Mouse (Mus musculus) T-helper 2 cell (primary cell): Measurements from ENCODE around the gene Tal1.

Experiments used
- in situ Hi-C: fragments of 300-600 bp; cut with MboI, MseI; formaldehyde crosslinking; loops from one replicate; pipeline ENCODE4 v1.15.1; 2025; ENCODE audit warnings: high pct_unique_total_duplicates

Gene Tal1

DNA sequence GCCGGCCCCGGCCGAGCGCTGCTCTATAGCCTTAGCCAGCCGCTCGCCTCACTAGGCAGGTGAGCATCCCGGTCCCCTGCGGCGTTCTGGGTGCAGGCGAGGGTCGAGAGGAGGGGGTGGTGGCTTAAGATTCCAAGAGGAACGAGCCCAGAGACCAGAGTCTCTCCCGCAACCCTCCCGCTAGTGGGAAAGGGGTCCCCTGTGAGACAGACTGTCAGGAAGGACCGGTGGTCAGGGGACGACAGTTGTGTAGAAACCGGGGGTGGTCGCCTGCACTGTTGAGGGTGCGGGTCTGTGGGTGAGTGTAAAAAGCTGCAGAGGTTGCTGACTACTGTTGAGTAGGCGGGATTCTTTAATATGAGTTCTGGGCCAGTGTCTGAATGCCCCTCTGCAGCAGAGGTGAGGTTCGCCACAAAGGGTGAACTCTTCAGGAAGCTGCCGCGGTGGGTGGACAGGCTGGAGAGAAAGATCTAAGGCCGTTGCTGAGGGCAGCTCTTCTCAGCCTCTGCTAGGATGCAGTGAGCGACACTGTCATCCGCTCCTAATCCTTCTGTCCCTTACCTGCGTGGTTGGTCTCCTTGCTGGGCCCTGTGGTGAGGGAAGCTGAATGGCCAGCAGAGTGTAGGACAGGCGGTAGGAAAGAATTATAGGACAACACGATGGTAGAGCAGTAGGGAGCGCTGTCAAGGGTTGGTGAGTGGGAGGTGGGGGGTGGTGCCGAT, 7.5 kb downstream of the Tal1 start:
- in situ Hi-C loops, result no loop called here

DNA sequence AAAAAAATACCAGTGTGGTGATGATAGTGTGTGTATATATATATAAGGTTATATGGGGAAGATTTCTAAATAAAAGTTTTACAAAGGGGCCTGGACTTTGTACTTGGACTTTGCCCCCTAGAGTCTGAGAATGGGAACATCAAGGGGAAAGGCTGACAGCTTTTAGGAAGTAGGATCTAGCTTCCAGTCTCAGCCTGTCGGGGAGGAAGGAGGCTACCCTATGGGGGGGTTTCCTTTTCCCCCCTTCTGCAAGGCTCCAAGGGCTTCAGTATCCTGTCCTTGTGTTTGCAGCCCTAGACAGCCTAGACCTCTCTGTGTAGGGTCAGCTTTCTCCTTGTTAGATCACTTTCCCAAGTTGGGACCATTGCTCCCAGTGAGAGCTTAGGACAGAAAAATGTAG, 15.4 kb downstream of the Tal1 start:
- in situ Hi-C loops, result no loop called here

DNA sequence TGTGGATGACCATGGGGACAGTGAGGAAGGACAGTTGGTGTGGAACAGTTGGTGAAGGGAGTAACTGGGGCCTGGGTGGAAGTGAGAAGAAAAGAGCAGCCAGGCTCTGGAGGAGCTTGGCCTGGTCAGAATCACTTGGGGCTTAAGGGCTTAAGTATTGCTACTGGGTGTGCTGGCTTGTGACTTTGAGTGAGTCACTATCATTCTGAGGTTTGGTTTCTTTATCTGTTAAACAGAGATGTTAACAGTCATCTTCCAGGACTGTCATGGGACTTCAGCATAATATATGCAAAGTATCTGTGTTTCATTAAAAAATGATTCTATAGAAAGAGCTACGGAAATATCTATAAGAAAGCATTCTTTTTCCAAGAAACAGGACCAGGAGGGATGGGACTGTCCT, 18.6 kb downstream of the Tal1 start:
- in situ Hi-C loops, result no loop called here

DNA sequence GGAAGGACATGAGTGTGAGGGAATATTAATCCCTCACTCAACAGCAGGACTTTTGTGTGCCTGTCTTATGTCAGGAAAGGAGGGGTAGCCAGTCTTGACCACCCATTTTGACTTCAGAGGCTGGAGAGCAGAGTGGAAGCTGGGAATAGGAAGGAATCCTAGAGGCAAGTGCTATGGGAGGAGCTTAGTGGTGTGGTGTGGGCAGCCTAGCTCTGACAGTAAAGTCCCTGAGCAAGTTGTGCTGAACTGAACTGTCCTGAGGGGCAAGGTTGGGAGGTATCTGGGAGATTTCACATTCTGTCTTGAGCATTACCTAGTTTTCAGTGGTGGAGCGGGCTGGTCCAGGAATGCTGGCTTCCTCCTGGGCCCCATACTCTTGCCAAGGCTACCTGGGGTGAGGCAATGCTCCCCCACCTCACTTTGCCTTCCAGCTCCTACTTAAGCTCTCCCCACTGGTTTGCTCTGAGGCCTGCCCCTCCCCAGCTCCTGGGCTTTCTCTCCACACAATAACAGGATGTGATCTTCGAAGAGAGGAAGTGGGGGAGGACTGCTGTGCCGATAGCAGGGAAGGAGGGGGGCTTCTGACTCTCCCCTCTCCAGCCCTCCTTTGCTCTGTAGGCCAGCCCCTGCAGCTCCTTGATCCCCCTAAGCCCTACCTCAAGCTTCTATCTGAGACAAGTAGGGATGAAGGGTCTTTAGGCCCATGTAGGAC, 19.1 kb downstream of the Tal1 start:
- in situ Hi-C loops, result no loop called here

DNA sequence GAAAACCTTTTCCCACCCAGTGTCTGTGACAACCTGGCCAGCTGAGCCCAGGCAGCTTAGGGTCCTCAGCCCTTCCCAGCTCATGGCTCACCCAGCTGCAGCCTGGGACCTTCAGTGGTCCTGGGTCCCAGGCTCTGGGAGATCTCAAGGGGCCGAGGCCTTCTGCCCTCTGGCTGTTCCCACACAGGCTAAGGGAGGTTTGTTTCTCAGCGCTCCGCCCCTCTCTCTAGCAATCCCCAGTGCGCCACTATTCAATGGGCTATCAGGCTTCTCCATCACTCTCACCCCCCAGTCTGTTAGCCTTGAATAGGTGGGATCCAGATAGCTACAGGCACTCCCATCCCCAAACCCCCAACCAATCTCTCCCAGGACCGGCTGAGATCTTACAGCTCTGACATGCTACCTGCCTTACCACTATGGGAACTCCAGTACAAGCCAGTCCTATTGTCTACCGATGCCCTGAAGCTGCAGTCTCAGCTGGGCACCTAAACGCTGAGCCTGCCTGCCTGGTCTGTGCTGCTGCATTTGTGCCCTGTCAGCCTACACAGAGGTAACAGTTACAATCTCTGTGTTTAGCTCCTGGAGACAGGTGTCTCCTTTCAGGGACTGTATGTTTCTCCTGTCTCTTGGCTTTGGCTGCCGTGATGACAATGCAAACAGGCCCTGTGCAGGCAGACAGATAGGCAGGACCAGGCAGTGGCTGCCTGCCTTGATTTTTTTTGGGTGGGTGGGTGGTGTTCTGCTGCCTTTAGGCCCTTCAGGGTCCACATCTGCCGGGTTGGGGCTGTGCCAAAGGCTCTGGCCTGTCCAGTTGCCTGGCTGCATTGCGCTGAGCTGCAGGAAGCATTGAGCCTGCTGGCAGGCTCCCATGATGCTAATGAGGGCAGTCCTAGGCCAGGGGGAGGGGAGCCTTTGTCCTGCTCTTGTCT, 22.9 kb downstream of the Tal1 start:
- in situ Hi-C loops, result no loop called here

DNA sequence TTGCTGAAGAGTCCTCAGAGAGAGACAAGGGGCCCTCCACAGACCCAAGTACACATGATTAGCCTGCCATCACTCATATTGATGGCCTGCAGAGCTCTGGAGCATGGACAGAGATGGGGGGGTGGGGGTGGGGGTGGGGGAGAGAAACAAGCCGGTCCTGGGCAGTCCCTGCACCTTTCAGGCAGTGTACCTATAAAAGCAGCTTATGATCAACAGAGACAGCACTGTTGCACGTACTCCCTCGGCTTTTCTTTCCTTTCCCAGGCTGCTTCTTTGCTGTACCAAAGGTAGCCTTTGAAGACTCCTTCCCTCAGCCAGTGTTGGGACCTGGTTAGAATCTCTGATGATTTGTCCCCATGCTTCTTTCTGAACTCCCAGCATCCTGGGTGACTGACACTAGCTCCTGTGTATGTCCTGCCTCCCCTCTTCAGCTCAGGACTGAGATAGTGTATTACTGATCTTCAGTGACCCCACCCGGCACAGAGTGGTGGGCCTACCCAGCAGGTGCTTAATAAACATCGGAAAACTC, 23.7 kb downstream of the Tal1 start:
- in situ Hi-C loops, result no loop called here

DNA sequence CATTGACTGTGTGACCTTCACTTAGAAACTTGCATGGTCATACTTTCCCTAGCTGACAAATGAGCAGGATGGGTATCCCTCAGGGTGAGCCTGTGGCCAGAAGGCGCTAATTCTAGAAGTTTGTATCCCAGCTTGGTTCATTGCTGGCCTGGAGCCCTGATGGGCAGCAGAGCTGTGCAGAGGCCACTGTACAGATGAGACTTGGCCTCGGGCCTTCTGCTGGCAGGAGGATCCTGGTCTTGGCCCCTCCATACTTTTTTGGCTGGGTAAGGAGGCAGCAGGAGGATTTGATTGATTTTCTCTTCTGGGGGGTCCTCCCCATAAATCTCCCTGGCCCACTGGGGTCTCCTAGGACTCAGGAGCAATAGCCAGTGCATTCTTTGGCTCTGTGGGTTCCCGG, 26.8 kb downstream of the Tal1 start:
- in situ Hi-C loops, result no loop called here

DNA sequence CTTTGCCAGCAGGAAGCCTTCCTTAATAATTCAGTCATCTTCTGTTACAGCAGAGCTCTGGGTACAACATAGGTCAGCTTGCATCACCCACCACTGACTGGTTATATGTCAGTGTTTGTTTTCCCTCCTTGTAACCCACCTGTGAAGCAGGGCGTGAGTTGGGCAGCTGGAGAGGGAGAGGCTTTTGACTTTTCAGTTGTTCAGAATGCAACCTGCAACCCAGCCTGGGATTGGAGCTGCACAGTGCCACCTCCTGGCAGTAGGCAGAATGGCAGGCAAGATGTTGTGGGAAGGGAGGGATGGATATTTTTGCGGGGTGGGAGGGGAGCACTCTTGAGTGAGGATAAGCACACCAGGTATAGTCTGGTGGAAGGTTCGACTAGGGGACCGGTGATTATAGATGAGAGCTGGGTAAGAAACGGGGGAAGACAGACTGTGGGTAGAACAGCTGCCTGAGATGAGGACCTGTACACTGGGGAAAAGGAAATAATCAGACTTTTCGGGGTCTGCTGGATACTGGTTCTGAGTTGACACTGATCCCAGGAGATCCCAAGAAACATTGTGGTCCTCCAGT, 29.4 kb downstream of the Tal1 start:
- in situ Hi-C loops, result no loop called here

DNA sequence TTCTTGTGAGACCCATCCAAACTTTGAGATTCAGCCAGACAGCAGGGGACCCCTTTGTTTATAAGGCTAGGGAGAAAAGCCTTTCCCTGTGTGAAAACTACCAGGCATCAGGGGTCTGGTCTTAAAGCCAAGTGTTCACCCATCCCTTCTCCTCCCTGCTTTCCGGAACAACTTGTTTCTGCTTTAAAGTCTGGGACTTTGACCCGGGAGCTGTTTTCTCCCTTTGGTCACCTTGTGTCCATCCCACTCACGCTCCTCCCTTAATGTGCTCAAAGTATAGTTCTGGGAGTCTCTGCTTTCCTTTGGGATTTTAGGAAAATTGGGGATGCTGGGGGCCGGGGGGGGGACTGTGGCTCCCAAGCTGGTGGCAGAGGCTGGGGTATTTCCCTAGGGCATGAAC, 30.0 kb downstream of the Tal1 start:
- in situ Hi-C loops, result no loop called here

DNA sequence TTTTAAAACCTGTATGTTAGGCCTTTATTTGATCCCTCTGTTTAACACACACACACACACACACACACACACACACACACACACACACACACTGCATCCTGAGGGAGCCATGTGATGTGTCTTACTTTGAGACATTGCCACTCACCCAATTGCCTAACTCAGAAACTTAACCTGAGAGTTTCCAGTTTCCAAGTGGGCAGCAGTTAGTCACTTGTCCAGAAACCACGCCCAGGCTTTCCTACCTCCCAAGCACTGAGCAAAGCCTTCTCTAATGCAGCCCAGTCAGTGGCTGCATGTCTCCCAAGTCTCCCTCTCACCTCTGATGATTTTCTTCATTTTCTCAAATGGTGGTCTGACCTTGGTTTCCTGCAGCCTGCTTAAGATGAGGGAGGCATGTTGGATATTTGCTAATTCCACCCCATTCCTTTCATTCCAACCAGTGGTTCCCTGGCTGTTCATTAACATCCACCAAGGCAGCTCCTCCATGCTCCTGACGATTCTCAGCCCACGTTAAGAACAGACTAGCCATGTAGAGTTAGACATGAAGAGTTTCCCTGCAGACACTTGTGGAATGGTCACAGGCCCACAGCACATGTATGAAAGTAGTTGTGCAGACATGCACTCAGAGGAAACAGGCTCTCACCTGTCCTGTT, 30.7 kb downstream of the Tal1 start:
- in situ Hi-C loops, result no loop called here

DNA sequence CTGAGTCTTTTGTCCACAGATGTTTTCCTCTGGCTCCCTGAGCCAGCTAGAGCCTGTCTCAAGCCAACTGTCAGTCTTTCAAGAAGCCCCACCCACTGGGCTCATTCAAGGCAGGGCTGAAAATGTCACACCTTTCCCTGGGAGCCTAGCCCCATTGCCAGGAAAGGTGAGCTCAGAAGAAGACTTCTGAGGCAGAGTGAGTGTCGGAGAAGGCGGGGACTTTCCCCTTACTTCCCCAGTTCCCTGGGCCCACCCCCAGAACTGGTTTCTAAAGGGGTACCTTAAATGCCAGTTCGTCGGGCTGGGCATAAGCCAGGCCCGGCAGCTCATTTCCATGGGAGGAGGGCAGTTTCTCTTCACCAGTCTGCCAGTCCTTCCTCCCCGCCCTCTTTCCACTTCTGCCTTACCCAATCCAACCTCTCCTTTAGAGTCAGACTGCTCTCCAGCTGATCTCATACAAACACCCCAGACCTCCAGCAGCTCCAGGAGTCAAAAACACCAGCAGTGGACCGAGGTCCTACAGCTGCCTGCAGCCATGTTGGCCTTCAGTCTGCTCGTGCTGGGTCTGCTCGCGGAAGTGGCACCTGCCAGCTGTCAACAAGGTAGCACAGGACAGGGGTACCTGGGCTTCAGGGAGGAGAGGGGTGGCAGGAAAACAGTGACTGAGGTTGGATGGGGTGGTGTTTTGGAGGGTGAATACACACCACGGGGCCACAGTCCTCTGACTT, 32.5 kb downstream of the Tal1 start, which contains the start of gene Pdzk1ip1:
Pdzk1ip1 (plus strand) TSS at position 98 of the 728 bp plus-strand sequence.
- in situ Hi-C loops, result no loop called here

DNA sequence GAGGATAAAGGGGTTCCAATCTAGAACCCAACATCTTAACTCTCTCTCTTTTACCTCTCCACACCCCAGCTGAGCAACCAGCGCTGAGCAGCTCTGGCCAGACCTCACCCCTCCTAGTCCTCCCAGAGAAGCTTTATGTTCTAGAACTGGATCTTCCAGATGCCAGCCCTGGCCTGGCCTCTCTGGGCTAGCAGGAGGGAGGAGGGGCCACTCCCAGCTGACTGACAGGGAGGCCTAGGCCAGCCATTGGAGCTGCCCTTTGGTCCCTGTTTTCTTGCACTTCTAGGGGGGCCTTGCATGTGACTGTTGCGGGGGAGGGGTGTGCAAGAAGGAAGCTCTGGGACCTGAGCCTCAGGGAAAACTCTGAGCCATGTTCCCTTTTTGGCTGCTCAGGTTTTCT, 34.4 kb downstream of the Tal1 start:
- in situ Hi-C loops, result no loop called here

DNA sequence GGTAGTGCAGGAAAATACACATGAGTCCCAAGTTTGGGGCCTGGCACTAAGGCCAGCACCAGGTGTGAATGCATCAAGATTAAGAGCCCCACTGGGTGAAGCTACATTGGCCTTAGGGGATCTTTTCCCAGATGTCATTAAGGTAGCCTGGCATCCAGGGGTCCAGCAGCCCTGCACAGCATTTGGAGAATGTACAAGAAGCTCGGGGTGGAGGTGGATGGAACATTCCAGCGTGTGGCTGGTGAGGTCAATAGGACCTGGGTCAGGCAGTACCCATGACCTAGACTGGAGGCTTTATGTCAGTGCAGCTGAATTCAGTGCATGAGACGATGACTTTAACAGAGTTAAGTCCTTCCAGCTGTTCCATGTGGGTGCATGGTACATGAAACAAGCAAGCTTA, 35.6 kb downstream of the Tal1 start:
- in situ Hi-C loops, result no loop called here

DNA sequence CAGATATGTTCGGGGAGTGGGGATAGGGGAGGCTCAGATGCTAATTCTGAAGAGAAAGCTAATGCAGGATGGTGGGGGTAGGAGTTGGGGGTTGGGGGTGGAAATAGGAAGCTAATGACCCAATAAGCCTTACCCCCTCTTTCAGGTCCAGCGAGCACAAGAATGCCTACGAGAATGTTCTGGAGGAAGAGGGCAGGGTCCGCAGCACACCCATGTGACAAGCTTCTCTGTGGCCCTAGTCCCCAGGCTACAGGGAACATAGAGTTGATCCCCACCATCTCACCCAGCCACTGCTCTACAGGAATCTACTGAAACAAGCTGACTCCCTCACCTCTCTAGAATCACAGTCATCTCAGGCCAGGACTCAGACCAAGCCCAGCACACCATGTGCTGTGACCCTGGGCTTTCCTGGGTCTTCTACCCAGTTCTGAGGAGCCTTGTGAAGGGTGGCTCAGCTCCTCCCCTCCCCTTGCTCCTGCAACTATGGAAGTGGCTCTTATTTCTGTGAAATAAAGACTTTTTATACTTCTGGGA, 37.2 kb downstream of the Tal1 start:
- in situ Hi-C loops, result no loop called here

DNA sequence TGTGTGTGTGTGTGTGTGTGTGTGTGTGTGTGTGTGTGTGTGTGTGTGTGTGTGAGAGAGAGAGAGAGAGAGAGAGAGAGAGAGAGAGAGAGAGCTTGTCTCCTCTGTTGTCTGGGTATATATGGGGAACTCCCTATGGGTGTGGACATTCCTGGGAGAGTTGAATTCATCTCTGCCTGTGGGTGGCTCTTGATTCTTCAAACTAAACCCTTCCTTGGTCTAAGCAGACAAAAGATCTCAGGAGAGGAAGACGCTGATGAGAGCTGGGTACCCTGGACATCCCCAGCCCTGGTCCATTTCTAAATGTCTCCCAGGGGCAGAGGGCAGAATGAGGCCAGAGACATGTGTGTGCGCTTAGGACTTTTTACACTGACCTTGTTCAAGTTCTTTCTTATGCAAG, 37.8 kb downstream of the Tal1 start:
- in situ Hi-C loops, result no loop called here

DNA sequence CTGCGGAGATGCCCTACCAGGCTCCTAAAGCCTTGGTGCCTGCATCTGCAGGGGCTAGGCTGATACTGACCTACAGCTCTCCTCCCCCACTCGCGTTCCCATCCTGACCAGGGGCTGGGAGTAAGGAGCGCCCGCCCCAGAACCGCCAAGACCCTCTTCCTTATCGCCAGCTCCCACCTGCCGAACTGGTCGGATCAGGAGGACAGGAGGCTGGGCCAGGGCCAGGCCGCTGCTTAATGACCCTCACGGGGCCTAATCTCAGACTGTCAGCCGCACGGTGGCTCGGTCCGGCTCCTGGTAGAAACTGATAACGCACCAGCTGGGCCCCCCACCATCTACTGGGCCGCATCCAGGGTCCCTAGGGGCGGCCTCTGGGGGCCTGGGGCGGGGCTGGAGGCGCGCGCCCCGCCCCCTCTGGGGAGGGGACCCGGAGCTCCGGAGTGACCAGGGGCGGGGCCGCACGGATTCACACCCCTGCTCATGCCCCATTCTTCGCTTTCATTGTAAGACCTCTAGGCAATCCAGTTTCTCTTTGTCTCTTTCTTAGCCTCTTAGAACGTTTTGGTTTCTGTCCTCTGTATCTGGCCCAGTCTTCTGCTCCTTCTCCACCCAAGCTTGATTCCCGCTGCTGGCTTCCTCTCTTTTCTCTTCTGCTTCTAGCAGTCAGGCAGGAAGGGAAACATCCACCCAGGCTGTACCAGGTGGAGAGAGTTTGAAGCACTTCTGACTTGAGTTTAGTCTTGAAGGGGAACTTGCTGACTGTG, 39.6 kb downstream of the Tal1 start:
- in situ Hi-C loops, result no loop called here

DNA sequence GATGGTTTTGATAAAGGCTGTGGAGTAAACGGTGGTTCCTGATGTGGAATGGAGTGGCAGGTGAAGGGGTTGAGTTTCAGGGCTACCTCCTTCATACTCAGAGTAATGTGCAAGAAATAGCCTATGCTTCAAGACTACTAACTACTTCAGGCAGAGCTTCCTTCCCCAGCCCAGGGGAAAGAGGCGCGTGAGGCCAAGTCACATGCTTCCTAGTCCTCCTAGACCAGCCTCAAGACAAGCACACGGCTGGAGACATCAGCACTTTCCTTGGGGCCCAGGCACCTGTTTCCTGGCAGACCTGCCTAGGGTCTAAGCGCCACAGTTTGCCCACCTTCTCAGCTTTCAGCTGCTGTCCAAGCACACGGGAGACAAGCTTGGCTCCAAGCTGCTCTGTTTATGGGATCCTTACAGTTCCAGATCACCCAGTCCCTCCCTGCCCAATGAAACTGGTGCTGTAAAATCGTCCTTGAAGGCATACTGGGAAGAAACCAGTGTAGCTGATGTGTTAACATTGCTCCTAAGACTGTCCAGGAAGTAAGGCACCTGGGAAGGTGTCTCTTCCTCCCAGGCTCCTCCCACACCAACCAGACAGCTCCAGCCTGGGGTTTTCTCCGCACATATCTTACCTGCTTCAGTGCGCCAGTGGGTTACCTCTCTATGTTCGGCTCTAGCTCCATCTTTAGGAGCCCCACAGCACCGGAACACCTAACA, 40.4 kb downstream of the Tal1 start:
- in situ Hi-C loops, result no loop called here

DNA sequence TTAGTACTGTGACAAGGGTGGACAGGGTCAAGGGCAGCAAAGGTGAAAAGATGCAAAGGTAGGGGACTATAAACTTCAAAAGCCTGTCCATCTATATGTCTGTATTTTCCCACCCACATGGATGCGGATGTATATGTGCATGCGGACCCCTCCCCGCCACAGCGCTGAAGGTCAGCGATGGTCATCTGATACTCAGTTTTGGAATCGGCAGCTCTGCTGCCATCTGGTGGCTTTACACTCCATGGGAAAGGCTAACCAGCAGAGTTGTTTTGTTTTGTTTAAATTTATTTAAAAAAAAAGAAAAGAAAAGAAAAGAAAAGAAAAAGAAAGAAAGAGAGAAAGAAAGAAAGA, 40.9 kb downstream of the Tal1 start:
- in situ Hi-C loops, result no loop called here

DNA sequence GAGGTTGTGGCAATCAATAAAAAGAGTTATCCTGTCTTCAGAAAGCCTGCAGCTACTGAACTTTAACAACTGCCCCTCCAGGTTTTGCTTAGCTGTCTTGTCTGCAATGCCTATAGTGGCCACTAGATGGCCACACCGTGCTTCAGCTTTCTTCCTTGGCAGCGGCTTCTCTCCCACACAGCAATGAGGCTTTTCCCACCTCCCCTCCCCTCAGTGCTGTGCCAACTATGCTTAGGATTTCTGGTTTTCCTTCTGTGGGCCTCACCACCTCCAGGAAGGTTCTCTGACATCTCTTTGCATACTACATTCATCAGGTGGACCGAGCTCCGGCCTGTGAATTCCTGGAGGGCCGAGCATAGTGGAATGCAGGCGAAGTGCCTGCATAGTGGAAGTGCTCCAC, 45.5 kb downstream of the Tal1 start:
- in situ Hi-C loops, result loop anchor here (25.0 kb wide), 2 partner anchors 414 to 611 kb away; no protein-coding TSS in a partner anchor
